Comparison of ENCODE assay signal across 23 mouse cellular contexts in genomic region chr16:21901286-21901685, GRCm38 (mm10).
"Had no signal": no experiment of that assay in that cellular context is flagged by ENCODE, and none has a peak within 500 bp of the region (broad histone marks: within the 10 kb centered on the region; RNA-seq: fewer than 3 reads in every experiment).

No protein-coding gene starts in this region.

- H3K4me2 ChIP-seq: limb, embryonic 12.5 days; limb, embryonic 15.5 days; liver, embryonic 11.5 days; lung, embryonic 14.5 days; midbrain, embryonic 12.5 days; midbrain, embryonic 15.5 days; neural tube, embryonic 13.5 days had no signal

- H3K27ac ChIP-seq: layer of hippocampus, adult 2 months; left cerebral cortex, adult 2 months; limb, embryonic 12.5 days; limb, embryonic 15.5 days; liver, embryonic 14.5 days; macrophage; midbrain, embryonic 12.5 days; midbrain, embryonic 15.5 days; neural tube, embryonic 13.5 days had no signal

- ATAC-seq: liver, postnatal 0 days; lung, postnatal 0 days; midbrain, embryonic 15.5 days had no signal

- H3K4me3 ChIP-seq: layer of hippocampus, adult 2 months; left cerebral cortex, adult 2 months; limb, embryonic 12.5 days; limb, embryonic 15.5 days; midbrain, embryonic 12.5 days; midbrain, embryonic 15.5 days; neural tube, embryonic 13.5 days had no signal

- H3K27me3 ChIP-seq: limb, embryonic 12.5 days; limb, embryonic 15.5 days; midbrain, embryonic 12.5 days; midbrain, embryonic 15.5 days; neural tube, embryonic 13.5 days had no signal

- H3K9me3 ChIP-seq: limb, embryonic 12.5 days; limb, embryonic 15.5 days; midbrain, embryonic 12.5 days; midbrain, embryonic 15.5 days; neural tube, embryonic 13.5 days had no signal

- H3K4me1 ChIP-seq: limb, embryonic 12.5 days; limb, embryonic 15.5 days; midbrain, embryonic 12.5 days; midbrain, embryonic 15.5 days; neural tube, embryonic 13.5 days had no signal

- DNase-seq: kidney, adult 8-10 months; kidney, postnatal 14 days; layer of hippocampus, adult 9-11 months; layer of hippocampus, postnatal 36 days; left cerebral cortex, postnatal 4 days; liver, postnatal 0 days; lung, embryonic 14.5 days; retina, postnatal 1 day; right cerebral cortex, postnatal 25 days; spleen, adult 18-20 months; thymus, adult 18-20 months; thymus, postnatal 4 days had no signal

- H3K9ac ChIP-seq: limb, embryonic 12.5 days; limb, embryonic 15.5 days; liver, embryonic 14.5 days; liver, postnatal 0 days; lung, embryonic 14.5 days; midbrain, embryonic 12.5 days; midbrain, embryonic 15.5 days; neural tube, embryonic 13.5 days had no signal
